Mouse (Mus musculus) heart, postnatal 0 days (tissue): Measurements from ENCODE around the gene Map6d1. TPM values are rescaled to one million over a fixed set of nuclear protein-coding genes. Genes with fewer than 3 reads are reported as not detected.
A peak's percentile ranks its signal among the peaks of the same experiment; 100 is the strongest.

Source experiments
- ATAC-seq: fragments of 200-750 bp; cut with Nextera tagmentation; 2 replicates; pipeline ENCODE4 v1.8.0; 2017; ENCODE audit warnings: low read depth, moderate number of reproducible peaks, moderate library complexity; ENCODE audit not compliant: insufficient read depth
- DNase-seq: peaks from one replicate; pipeline ENCODE4 v3.0.0-alpha.2; 2016; ENCODE audit warnings: low spot score
- H3K27ac ChIP-seq: fragments of 300-500 bp; sonication (generic); 2 replicates; pipeline ENCODE4 v1.5.1; 2014; ENCODE audit warnings: low read depth, mild to moderate bottlenecking
- H3K27me3 ChIP-seq: fragments of 300-500 bp; sonication (generic); 2 replicates; pipeline ENCODE4 v1.6.1; 2014; ENCODE audit warnings: low read length, mixed read lengths; ENCODE audit not compliant: control insufficient read depth, insufficient read depth
- H3K36me3 ChIP-seq: fragments of 300-500 bp; sonication (generic); replicated peaks from 2 replicates; pipeline ENCODE4 v1.6.1; 2014; ENCODE audit warnings: low read length, mixed read lengths; ENCODE audit not compliant: control insufficient read depth, insufficient read depth
- H3K4me1 ChIP-seq: fragments of 300-500 bp; sonication (generic); 2 replicates; pipeline ENCODE4 v1.6.1; 2014; ENCODE audit warnings: antibody characterized with exemption; ENCODE audit not compliant: control insufficient read depth, insufficient read depth
- H3K4me2 ChIP-seq: fragments of 300-500 bp; sonication (generic); 2 replicates; pipeline ENCODE4 v1.6.1; 2014; ENCODE audit warnings: low read depth, mild to moderate bottlenecking, low read length, moderate library complexity
- H3K4me3 ChIP-seq: fragments of 300-500 bp; sonication (generic); 2 replicates; pipeline ENCODE4 v1.5.1; 2014; ENCODE audit warnings: low read depth, low read length
- H3K9ac ChIP-seq: fragments of 300-500 bp; sonication (generic); replicated peaks from 2 replicates; pipeline ENCODE4 v1.6.1; 2014; ENCODE audit warnings: low read depth, low read length, mixed read lengths
- H3K9me3 ChIP-seq: fragments of 300-500 bp; sonication (generic); replicated peaks from 2 replicates; pipeline ENCODE4 v1.6.1; 2016; ENCODE audit warnings: low read length; ENCODE audit not compliant: control insufficient read depth
- CTCF ChIP-seq: IDR thresholded peaks from 2 replicates; pipeline ENCODE4 v1.5.1; 2016; ENCODE audit warnings: antibody characterized with exemption, control low read depth, low read depth
- EP300 ChIP-seq: IDR thresholded peaks from 2 replicates; pipeline ENCODE4 v1.6.1; 2016; ENCODE audit warnings: antibody characterized with exemption, low read depth
- WGBS: fragments of 180-500 bp; shearing (Covaris S2); extraction: QIAGEN DNeasy Blood & Tissue Kit; methylation state at CpG from one replicate; pipeline ENCODE4 v1.1.7; 2014; 5-methylcytosine and 5-hydroxymethylcytosine counted together
- polyA plus RNA-seq: library from polyadenylated mRNA; unstranded; fragments of >200 nt; fragmentation: Nextera tagmentation; extraction: Ambion mirVana; gene quantifications from 2 replicates; pipeline ENCODE4 v1.2.1, GENCODE M21; 2015
- total RNA-seq: library from RNA; depleted of rRNA; stranded (reverse); fragments of >200 nt; gene quantifications from 2 replicates; pipeline ENCODE4 v1.2.3, GENCODE M21; 2014; ENCODE audit warnings: low replicate concordance

Gene Map6d1
- total and polyA plus RNA-seq, 2 experiments from 2014 or later: 0.18 to 1.9 TPM

DNA sequence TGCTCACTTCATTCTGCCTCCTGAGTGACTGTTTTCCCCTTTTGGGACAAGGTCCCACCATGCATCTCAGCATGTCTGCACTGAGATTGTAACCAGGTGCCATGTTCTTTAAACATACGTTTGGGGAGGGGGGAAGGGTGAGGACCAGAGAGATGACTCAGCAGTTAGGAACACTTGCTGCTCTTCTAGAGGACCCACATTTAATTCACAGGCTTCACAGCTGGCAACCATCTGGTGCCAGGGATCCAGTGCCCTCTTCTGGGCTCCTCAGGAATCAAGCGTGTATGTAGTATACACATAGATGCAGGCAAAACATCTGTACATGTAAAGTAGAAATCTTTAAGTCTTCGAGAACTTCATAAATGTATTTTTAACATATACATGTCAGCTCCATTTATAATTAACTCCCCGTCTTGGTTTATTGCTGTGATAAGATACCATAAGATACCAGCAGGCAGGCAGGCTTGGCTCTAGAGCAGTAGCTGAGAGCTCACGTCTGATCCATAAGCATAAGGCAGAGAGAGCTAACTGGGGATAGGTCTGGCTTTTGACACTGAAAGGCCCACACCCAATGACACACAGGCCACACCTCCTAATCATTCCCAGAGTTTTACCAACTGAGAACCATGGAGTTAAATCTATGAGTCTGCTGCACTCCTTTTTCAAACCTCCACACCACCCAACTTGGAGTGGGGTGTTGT is 41.5 kb downstream of the Map6d1 start:
- Histone ChIP-seq H3K4me3 (no peak overlapping the region), H3K36me3 (peaks cover 74% of the 10 kb centered on the region), H3K9me3 (peaks cover 6% of the 10 kb centered on the region), H3K4me1 (no peaks in the 10 kb centered on the region), H3K27ac (no peak overlapping the region), H3K9ac (no peak overlapping the region), H3K4me2 (no peak overlapping the region), H3K27me3 (no peaks in the 10 kb centered on the region)
- 83% methylated on average over 5 of the region's 5 CpGs for WGBS
- TF ChIP-seq CTCF (no peak), EP300 (no peak)
- no peak for DNase-seq
- ATAC-seq: no peak

DNA sequence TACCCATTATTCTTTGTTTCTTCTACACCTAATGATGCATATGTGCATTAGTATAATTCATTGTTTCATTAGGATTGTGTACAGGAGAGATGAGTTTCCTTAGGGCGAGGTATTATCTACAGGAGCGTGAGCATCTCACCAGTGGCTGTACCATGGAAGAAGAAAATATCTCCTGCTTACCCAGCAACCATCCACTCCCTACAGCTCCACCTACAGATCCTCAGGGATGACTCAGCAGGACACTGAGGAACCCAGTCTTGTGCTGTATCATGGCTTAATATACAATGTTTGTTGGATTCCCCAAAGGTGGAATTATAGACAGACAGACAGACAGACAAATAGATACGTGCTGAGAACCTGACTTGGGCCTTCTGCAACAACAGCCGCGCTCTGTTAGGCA is 44.2 kb downstream of the Map6d1 start:
- Histone ChIP-seq H3K27ac (no peak overlapping the region), H3K4me2 (no peak overlapping the region), H3K9ac (no peak overlapping the region), H3K36me3 (peaks cover 79% of the 10 kb centered on the region), H3K27me3 (no peaks in the 10 kb centered on the region), H3K4me3 (no peak overlapping the region), H3K9me3 (peaks cover 6% of the 10 kb centered on the region), H3K4me1 (no peaks in the 10 kb centered on the region)
- DNase-seq: no peak
- no peak for ATAC-seq
- no peak for TF ChIP-seq EP300
- no peak for TF ChIP-seq CTCF
- 96% methylated on average over 5 of the region's 5 CpGs for WGBS

DNA sequence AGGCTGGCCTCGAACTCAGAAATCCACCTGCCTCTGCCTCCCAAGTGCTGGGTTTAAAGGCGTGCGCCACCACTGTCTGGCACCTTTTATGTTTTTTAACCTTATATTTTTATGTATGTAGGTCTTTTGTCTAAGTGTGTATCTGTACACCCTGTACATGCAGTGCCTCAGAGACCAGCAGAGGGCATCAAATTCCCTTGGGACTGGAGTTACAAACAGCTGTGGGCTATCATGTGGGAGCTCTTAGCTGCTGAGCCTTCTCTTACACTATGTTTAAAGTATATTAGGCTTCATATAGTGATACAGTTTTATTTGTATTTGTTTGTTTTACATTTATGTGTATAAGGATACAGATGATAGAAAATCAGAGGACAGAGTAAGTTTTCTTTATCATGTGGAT is 45.6 kb downstream of the Map6d1 start:
- H3K4me2 ChIP-seq: no peak overlapping the region
- DNase-seq (peak; percentile 36), ATAC-seq (no peak)
- TF ChIP-seq CTCF (peak; percentile 39), EP300 (no peak)
- peaks cover 80% of the 10 kb centered on the region for H3K36me3 ChIP-seq
- no peak overlapping the region for H3K27ac ChIP-seq
- H3K9me3 ChIP-seq: no peaks in the 10 kb centered on the region
- no peak overlapping the region for H3K4me3 ChIP-seq
- H3K9ac ChIP-seq: no peak overlapping the region
- WGBS: 88% methylated on average over 3 of the region's 3 CpGs
- no peaks in the 10 kb centered on the region for H3K4me1 ChIP-seq
- no peaks in the 10 kb centered on the region for H3K27me3 ChIP-seq

DNA sequence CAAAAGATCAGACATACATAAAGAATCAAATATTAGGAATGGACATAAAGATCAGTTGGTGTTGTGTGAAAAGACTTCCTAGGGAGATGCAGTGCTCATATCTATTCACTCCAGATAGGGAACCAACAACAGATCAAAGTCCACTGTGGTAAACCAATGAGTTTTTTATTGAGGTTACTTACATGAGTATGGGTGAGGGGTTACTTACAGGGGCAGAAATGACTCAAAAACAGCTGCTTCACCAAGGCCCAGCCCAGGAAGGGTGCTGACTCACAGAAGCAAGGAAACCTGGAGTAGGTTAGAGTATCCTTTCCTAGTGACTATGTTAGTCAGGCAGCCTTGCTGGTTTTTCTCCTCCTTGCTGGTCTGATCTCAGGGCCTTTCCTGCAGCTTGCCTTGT is 49.1 kb downstream of the Map6d1 start:
- H3K36me3 ChIP-seq: peaks cover 84% of the 10 kb centered on the region

DNA sequence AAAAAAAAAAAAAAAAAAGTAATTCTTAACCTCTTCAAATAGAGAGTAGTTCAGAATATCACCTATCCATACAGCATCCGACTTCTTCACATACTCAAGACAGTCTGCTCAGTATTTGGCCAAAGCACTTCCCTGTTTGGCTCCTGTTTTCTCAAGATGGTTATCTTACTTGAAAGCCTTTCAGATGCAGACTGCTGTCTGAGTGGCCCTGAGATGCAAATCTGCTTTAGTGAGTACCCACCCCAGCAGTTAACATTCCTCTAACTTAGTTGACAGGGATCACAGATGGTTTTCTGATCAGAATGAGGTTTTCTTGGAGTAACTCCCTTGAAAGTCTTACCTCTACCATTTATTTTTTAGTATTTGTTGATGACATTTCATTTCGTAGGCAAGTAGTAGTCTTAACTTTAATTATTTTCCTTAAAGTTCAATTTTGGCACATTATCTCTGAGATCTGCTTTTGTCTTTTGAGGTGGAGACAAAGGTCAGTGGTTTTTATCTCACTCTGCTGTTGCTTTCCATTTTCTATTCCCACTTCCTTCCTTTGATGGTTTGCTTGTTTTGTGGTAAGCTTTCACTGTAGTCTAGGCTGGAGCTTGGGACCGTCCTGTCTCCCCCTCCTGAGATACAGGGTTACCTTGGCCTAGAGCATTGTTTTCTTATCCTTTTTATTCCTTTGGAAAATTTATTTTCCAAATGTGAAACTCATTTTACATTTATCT is 49.8 kb downstream of the Map6d1 start:
- no peak overlapping the region for H3K9ac ChIP-seq
- no peak overlapping the region for H3K4me2 ChIP-seq
- H3K9me3 ChIP-seq: no peaks in the 10 kb centered on the region
- peaks cover 85% of the 10 kb centered on the region for H3K36me3 ChIP-seq
- DNase-seq: no peak
- no peaks in the 10 kb centered on the region for H3K4me1 ChIP-seq
- no peak overlapping the region for H3K4me3 ChIP-seq
- no peak for ATAC-seq
- TF ChIP-seq CTCF (no peak), EP300 (no peak)
- WGBS: 72% methylated on average over 3 of the region's 3 CpGs
- H3K27ac ChIP-seq: no peak overlapping the region
- no peaks in the 10 kb centered on the region for H3K27me3 ChIP-seq

More for the DNA sequence above, 49.1 kb downstream of the Map6d1 start:
- ATAC-seq (no peak), DNase-seq (no peak)
- Histone ChIP-seq H3K27me3 (no peaks in the 10 kb centered on the region), H3K9ac (no peak overlapping the region), H3K27ac (no peak overlapping the region), H3K4me3 (no peak overlapping the region), H3K4me2 (no peak overlapping the region), H3K4me1 (no peaks in the 10 kb centered on the region), H3K9me3 (no peaks in the 10 kb centered on the region)
- TF ChIP-seq EP300 (no peak), CTCF (no peak)
